Mouse (Mus musculus): ENCODE data around the gene Mdk. TPM values are rescaled to one million over a fixed set of nuclear protein-coding genes. Genes with fewer than 3 reads are reported as not detected.

Gene Mdk
- 20.2 TPM for polyA plus RNA-seq (2014; fragmentation: Illumina TruSeq; extraction: RNeasy Lipid Tissue Mini Kit (QIAGEN cat#74804); ENCODE audit: insufficient read depth, low read depth, low replicate concordance)

DNA sequence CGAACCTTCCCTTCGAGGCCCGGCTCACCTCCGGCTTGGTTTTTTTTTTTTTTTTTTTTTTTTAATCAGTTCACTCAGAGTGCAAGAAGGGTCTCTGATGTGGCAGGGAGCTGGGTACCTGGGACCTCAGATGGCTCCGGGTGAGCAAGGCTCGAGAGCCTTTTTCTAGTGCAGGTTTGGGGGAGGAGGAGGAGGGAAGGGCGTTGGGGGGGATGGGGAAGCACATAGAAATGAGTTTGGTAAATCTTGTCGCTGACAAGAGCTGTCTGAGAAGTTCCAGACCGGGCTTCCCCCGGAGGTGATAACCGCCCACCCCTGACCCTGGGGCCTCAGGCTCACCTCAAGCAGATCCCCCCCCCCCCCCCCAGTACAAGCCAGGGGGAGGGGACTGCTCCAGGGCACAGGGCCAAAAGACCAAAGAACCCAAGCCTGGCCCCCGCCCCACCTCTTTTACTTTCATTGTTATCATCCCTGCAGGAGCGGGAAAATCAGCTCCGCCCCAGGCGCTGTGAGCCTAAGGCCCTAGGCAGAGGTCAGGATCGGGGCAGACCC, at the start of gene Mdk:
TSS of gene Mdk (minus strand) at position 138 of the 552 bp plus-strand sequence.

DNA sequence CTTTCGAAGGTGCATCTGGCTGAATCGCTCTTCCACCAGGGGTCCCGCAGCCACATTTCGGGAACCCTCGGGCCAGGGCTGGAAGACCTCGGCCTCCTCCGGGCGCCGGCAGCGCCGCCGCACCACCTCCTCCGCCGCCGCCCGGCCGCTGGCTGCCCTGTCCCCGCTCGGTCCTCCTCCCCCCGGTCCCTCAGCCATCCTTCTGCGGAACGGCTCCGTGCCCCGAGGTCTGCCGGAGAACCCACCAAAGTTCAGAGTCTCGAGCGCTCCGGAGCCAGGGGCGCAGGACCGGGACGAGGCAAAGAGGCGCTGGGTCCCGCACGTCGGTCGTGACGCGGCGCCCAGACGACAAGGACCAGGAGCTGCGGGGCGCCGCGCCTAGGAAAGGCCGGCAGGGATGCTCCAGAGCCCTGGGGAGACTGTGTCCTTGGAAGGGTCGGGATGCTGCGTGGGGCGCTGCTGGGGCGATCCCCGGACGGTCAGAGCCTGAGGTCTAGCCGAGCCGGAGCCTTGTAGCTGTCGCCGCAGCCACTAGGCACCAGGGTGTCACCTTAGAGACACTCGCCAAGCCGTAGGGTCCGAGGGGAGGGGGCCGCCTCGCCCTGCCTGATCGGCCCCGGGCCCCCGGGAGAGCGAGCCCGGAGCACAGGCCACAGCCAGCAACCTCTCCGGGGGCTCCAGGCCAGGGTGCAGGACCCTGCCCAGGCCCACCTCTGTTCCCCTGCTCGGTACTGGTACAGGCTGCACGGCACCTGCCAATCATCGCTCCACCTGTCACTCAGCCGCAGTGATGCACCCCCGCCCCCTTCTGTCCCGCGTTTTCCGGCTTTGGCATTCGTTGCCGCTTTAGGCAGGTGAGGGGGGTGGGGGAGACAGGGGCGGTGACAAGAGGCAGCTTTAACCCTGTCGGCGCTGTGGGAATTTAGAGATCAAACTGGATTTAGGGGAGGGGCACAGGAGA, 43.8 kb upstream of the Mdk start, which contains the start of gene Dgkz:
TSS of gene Dgkz (minus strand) at position 284 of the 961 bp plus-strand sequence.

GRCm38 (mm10) chr2:91945483-91945882, 13.4 kb upstream of the Mdk start, which contains the start of gene Gm9821:
Gm9821 (plus strand) TSS chr2:91945703.

GRCm38 (mm10) chr2:91926949-91927348, 5.1 kb downstream of the Mdk start, which contains the start of gene Chrm4:
Chrm4 (plus strand) TSS chr2:91927249.

Other genes starting within 250 kb of the Mdk start
- gene Atg13, start 221.7 kb downstream of the Mdk start, polyA plus RNA-seq (2014; fragmentation: Illumina TruSeq; extraction: RNeasy Lipid Tissue Mini Kit (QIAGEN cat#74804); ENCODE audit: insufficient read depth, low read depth, low replicate concordance), result 18.3 TPM
- 5.2 TPM for gene Harbi1, start 221.4 kb downstream of the Mdk start, polyA plus RNA-seq (2014; fragmentation: Illumina TruSeq; extraction: RNeasy Lipid Tissue Mini Kit (QIAGEN cat#74804); ENCODE audit: insufficient read depth, low read depth, low replicate concordance)
- gene Ambra1, start 202.2 kb downstream of the Mdk start, polyA plus RNA-seq (2014; fragmentation: Illumina TruSeq; extraction: RNeasy Lipid Tissue Mini Kit (QIAGEN cat#74804); ENCODE audit: insufficient read depth, low read depth, low replicate concordance), result 7.7 TPM
- gene Chrm4, start 5.0 kb downstream of the Mdk start, polyA plus RNA-seq (2014; fragmentation: Illumina TruSeq; extraction: RNeasy Lipid Tissue Mini Kit (QIAGEN cat#74804); ENCODE audit: insufficient read depth, low read depth, low replicate concordance), result not detected
- gene Gm9821, start 13.4 kb upstream of the Mdk start, polyA plus RNA-seq (2014; fragmentation: Illumina TruSeq; extraction: RNeasy Lipid Tissue Mini Kit (QIAGEN cat#74804); ENCODE audit: insufficient read depth, low read depth, low replicate concordance), result not detected
- 67.6 TPM for gene Dgkz, start 43.6 kb upstream of the Mdk start, polyA plus RNA-seq (2014; fragmentation: Illumina TruSeq; extraction: RNeasy Lipid Tissue Mini Kit (QIAGEN cat#74804); ENCODE audit: insufficient read depth, low read depth, low replicate concordance)
- gene Creb3l1, start 92.2 kb upstream of the Mdk start, polyA plus RNA-seq (2014; fragmentation: Illumina TruSeq; extraction: RNeasy Lipid Tissue Mini Kit (QIAGEN cat#74804); ENCODE audit: insufficient read depth, low read depth, low replicate concordance), result 10.9 TPM
- 9.7 TPM for gene Phf21a, start 160.8 kb upstream of the Mdk start, polyA plus RNA-seq (2014; fragmentation: Illumina TruSeq; extraction: RNeasy Lipid Tissue Mini Kit (QIAGEN cat#74804); ENCODE audit: insufficient read depth, low read depth, low replicate concordance)

Data from lung, adult 10 weeks (tissue).